Mouse (Mus musculus) WW6 (cell line): ENCODE data around the gene Coq3.

ENCODE experiments used
- DNase-seq: peaks from one replicate; pipeline ENCODE4 v3.0.0-alpha.2; 2013; ENCODE audit warnings: low read depth, low spot score

Gene Coq3

DNA sequence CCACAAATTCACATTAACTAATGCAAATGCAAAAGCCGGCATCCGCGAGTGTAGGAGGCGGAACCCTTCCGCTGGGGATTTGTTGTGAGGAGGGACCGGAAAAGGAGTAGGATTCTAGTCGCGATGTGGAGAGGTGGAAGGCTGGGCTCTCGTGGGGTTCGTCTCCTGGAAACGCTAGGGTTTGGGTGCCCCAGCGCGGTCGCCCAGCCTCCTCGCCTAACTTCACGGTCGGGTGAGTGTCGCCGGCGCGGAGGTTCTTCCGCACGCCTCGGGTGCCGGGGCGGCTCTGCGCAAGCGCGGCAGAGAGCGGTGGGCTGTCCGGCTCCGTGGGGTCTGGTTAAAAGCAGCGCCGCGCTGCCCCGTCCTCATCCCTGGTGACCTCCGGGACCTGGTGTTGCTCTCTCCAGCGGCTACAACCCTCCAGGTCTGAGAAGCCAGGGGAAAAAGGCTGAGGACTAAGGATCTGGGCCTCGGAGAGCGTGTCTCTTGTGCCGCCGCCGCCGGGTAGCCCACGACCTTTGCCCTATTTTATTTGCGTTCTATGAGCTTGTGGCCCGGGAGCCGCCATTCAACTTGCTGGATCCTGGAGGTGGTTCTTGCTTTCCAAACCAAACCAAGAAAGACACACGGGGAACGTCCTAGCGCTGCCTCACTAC is at the start of gene Coq3:
Gene Coq3 (plus strand): TSS at position 109 of the 656 bp plus-strand sequence.
- peak; percentile 72 for DNase-seq

DNA sequence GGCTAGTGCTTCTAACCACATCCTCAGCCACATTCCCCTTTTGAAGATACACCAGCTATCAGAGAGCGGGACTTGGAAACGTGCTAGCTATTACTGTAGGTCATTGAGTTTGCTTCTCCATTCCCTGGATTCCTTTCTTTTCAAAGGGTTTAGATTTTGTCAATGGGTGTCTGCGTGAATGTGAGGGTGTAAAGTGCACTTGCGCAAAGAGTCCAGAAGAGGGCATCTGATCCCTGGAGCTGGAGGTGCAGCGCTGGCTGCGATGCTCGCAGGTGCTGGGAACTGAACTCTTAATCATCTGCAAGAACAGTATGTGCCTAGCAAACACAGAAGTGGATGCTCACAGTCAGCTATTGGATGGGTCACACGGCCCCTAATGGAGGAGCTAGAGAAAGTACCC is 46.6 kb upstream of the Coq3 start:
- DNase-seq = peak; percentile 39

DNA sequence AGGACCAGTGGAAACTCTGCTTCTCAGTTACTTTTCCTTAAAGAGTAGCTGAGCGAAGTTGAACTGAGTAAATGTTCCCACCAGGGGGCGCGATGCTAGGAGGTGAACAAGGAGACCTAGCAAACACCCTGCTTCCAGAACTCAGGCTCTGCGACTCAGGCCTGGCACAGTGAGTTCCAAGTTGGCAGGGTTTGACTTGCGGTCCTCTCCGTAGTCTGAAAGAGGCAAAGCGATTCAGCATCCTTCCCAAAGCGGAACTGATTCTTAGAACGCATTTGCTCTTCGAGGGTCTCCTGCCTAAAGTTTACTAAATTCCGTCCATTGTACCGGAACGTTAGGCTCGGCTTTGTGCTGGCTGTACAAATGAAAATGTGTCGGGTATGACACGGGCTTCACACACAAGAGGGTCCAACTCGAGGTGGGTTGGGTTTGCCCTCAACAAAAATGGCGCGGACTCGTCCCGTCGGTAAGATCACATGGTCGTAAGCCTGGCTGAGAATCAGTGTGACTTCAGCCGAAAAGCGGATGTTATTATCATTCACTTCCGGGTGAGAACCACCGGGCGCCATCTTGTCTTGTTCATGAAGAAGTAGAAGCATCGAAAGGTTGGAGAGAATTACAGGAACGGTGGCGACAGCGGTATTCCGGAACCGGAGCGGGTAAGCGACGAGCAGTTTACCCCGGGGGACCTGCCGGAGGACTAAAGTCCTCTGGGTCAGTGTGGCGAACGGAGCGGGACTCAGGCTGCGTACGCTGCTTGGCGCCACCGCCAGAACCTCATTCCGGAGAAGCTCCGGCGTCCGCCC is 31.8 kb upstream of the Coq3 start, which contains the start of gene Pnisr:
Gene Pnisr (plus strand): TSS at position 103 of the 806 bp plus-strand sequence.
- peak; percentile 89 for DNase-seq

DNA sequence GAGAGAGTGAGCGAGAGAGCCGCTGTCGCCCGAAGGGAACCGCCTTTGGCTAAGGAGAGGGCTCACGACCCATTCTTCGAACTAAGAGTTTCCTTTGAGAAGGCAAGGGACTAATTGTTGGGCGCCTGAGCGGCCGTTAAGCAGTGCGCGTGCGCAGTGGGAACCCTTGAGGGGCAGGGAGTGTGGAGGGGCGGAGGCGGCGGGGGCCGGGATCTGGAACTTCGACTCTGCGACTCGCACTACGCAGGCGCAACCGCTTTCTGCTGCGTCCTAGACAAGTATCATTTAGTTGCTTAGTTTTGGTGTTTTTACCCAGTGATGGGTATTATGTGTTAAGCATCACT is 31.2 kb upstream of the Coq3 start:
- DNase-seq = peak; percentile 61

DNA sequence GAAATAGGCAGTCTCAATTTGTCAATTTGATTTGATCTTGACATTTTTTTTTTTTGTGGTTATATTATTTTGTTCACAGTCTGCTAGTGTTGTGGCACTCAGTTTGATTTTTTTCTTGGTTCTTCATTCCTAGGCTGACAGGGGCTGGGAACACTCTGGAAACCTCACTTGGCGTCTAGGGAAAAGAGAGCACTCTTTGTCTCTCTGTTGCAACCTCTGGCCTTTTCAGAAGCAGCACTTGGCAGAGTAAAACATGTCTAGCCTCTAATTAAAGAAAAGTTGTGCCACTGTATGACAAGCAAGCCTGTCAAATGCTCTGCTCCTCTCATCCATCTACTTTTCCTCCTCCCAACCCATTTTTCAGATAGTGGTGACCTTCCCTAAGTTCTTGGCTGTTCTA is 22.0 kb upstream of the Coq3 start:
- DNase-seq = no peak

DNA sequence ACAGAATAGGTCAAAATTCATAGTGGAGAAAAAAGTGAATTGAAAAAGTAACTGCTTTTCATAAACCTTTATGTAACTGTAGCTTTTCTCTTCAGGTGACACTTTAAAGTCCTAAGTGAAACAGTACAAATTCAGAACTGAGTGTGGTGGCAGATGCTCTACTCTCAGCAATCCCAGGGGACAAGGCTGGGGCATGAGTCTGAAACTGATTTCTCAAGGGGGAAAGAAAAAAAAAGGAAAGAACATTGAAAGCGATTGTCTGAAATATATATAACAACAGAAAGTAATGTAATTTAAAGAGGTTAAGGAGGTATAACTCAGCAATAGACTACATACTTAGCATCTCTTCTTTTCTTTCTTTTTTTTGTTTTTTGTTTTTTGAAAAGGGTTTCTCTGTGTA is 14.2 kb upstream of the Coq3 start:
- DNase-seq = no peak

DNA sequence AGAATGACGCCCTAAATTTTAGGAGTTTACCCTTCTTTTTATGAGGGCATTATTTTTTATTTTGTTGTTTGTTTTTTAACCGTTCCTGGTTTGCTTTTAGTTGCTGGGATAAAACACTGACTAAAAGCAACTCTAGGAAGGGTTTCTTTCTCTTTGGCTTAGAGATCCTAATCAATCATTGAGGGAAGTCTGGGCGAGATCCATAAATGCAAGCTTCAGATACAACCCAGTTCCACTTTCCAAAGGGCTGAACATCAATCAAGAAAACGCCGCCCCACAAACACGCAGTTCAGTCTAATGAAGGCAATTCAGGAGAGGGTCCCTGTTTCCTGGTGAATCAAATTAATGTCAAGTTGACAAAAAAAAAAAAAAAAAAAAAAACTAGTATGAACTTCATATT is 697 bp upstream of the Coq3 start:
- DNase-seq = no peak

DNA sequence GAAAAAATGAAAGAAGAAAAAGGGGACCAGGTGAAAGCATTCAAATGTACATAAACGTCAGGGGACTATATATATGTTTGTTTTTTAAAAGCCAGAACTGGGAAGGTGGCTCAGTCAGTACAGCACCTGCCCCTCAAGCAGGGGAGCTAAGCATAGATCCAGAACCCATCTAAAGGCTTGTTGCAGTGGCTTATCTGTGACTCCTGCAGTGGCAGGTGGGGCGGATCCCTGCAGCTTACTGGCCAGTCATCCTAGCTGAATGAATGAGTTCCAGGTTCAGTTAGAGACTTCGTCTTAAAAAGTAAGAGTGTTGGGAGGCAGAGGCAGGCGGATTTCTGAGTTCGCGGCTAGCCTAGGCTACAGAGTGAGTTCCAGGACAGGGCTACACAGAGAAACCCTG is 3.3 kb downstream of the Coq3 start:
- DNase-seq = no peak

DNA sequence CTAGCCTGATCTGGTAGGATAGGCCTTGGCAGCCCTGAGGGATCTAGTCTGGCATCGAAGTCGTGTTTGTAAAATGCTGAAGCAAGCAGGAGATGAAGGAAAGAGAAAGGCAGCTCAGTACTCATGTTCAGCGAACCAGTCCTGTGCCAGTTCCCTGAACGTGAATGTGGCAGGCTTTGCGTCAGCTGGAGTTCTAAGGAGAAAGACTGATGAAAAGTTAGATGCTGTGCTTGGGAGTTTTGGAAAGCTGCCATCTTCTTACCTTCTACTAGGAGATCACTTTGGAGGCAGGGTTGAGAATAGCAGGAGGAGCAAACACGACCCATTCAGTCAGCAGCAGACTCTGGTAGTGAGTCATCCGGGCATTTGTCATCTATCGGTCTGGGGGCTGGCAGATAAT is 6.4 kb downstream of the Coq3 start:
- DNase-seq = no peak

DNA sequence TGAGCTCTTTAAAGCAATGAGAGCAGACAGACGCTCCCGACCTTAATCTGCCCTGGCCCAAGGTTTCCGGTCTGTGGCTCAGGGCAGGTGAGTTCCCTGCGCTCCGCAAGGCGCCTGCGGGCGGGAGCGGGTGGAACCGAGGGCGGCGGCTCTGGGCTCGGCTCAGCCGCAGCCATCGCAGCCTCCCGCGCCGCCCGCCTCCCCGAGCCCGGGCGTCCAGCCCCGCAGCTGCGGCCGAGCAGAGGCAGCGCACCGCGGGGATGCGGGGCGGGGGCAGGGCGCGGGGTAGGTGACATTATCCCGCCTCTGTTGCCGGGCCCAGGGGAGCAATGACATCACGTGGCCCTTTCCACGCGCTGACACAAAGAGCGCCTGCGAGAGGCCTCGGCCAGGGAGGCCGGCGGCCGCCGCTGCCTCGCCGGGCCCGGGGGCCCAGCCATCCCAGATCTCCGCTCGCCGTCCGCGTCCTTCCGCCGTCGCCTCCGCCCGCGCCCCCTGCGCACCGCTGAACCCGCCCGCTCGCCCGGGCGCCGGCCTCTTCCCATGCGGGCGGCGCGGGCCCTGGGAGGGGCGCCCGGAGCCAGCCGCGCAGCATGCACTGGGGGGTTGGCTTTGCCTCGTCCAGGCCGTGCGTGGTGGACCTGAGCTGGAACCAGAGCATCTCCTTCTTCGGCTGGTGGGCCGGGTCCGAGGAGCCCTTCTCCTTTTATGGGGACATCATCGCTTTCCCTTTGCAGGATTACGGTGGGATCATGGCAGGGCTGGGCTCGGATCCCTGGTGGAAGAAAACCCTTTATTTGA is 51.7 kb downstream of the Coq3 start, which contains the start of gene Faxc:
Gene Faxc (plus strand): TSS at position 359 of the 801 bp plus-strand sequence.
- DNase-seq = peak; percentile 28

DNA sequence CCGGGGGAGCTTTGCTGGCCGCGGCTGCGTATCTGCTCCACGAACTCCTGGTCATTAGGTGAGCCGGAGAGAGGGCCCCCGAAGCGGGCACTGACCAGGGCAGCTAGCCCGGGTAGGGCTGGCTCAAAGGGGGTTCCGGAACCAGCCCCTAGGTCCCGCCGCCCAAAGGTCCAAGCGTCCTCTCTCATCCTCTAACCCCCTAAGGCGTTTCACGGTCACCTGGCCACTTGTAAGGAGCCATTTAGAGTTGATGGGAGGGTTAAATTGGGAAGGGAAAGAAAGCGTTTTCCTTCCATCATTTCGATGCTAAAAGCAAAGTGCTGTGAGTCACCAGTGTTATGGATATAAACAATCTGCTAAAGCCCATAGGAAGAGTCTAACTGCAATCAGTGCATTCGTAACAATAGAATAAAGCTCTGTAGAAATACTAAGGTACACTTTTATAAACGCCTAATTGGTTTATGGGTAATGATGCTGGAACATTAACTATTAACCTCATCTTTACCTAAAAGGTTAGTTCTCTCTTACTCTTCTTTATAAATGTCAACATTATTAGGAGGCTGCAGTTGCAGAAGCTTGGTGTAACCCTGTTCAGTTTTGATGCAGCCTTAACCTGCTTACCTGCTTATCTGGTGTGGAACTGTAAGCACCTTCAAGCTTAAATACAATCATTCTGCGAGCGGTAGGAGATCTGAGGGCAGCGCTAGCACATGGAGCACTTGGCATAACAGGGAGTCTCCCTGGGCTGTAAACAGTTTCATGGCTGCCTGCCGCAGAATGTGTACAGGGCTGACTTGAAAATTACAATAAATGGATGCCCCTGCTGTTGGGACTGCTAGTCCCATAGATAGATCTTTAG is 52.5 kb downstream of the Coq3 start:
- DNase-seq = no peak

DNA sequence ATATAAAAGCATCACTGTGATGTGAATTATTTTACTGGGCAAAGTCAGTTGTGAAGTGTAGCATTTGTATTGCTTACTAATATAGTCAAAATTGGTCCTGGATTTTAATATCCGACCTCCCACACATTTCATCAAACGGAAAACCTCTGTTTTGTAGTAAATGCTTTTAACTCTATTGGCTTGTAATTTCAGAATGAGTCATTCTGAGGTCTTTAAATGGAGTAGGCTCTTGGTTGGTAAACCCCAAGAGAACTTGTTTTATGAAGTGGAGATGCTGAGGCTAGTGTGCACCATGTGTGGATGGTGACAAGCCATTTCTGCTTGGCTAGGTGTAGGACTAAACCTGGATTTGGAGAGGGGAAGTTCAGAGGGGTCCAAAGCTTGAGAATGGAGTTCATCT is 55.9 kb downstream of the Coq3 start:
- no peak for DNase-seq

DNA sequence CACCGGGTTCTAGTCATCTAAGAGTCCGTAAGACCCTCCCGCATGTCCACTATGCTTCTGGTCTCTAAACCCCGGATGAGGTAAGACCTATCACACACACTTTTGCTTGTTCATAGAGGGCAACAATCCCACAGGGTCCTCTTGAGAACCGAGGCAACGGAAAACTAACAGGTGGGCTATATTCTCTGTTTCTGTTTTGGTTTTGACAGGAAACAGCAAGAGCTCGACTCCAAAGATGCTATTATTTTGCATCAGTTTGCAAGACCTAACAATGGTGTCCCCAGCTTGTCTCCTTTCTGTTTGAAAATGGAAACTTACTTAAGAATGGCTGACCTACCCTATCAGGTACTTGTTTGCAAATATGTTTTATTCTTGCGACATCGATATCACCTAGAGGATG is 57.0 kb downstream of the Coq3 start:
- DNase-seq = no peak

DNA sequence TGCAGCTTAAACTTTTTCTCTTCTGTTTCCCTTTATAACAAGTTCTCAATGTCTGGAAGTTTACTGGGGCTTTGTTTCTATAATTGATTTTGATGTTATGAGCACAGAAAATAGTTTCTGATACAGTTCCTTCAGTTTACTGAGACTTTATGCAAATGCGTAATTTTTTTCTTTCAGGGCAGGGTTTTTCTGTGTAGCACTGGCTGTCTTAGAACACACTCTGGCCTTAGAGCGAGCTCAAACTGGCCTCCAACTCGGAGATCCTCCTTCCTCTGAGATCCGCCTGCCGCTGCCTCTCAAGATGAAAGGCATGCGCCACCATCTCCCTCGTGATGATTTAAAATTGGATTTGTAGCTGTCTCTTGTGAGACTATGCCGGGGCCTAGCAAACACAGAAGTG is 58.4 kb downstream of the Coq3 start:
- DNase-seq = no peak

DNA sequence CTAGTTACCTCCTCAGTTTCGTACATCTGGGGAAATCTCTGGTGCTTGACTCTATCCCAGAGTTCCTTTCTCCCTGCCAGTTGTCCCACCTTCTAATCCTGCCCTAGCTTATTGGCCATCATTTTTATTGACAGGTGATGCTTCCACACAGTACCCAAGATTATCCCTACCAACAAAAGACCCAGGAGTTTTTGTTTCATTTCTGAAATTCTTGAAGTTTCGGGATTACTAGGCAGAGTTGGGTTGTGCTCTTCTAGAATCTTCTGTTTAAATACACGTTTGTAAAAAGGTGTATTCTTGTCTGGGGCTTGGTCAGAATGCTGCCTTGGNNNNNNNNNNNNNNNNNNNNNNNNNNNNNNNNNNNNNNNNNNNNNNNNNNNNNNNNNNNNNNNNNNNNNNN is 65.2 kb downstream of the Coq3 start:
- DNase-seq = no peak

DNA sequence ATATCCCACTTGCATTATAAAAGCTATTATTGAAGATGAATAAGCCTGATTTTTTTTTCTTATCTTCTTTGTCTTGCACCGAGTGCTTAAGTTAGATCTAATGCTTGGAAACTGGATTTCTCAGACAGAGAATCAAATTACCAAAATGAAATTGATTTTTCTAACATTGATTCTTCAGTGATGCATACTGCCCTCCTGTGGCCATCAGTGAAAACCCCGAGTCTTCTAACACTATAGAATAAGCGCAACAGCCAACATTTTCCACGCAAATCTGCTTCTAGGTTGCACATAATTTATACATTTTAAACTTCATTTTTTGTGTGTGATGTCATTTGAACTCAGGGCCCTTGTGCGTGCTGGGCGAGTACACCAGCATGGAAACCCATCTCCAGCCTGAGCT is 72.0 kb downstream of the Coq3 start:
- DNase-seq = no peak

DNA sequence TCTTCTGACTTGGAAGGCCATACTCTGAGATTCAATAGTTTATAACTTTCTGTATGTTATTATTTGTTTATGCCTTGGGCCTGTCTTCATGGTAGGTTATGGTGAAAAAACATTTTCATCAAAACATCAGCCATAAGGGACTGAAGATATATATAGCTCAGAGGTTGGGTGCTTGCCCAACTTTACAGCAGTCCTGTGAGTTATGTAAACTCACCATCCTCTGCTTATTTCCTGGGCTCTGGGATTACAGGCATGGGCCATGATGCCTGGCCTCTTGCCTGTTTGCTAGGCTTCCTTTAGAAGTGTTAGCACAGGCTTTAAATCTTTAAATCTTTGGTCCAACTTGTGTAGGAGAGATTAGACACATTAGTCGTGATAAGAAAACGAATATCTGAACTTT is 72.8 kb downstream of the Coq3 start:
- DNase-seq = no peak

DNA sequence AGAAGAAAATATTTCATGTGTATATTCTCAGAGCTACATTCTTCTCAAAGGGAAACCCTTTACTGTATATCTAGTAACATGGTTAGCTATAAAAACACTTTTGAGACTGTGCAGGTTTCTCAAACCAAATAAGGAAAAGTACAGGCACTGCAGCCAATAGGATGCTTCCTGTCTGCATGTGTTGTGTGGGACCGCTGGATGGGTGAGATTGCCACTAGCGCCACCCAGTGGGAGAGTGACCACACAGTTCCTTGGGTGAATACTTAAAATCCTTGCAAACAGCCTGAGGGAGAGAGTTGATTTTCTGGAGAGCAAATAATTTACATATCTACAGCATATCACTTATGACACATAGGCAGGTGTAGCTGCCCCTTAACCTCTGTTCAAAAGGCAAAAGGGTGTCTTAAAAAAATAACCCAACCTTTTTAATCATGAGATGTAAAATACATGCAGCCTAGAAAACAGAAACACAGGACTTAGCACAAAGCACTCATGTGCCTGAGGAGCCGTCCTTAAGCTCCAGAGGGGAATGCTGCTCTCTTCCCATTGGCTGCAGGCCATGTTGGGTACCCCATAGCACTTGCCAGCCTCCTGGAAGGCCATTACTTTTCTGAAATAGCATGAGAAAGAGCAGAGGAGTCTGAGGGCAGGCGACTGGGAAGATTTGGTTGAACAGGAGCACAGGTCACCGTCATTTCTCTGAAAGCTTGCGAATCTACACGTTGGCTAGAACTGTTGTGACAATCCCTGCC is 78.3 kb downstream of the Coq3 start:
- DNase-seq = peak; percentile 42
